9 mouse cellular contexts compared by ENCODE assay signal in the genomic region with DNA sequence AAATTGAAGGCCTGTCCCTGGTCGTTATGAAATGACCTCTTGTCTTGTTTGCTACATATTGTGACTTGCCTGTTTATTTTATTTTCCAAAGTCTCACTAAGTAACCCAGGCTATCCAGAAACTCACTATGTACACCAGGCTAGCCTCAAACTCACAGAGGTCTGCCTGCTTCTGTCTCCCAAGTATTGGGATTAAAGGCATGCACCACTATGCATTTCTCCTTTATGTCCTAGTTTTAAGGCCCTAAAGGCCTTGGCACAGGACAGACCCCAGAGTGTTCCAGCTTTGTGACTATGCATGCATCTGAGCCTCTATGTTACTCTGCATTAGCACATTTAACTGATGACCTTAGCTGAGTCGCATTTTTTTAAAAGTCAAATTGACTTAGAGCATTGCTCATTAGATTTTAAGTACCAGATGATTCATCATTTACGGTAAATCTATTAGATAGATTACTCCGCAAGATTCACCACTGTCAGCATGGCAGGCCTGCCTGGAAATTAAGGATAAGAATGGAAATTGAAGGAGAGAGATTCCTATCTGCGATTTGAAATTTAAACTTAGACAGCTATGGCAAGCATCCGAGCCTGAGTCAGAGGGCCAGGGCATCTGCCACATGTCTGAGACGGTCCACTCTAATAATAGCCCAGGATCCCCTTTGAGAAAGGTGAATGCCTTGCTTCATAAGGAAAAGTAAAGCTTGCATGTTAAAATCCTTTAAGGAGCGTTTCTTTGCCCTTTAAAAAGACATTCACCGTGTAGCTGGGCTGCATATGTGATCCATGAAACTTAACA.
DNase-seq lines count a peak whose midpoint lies in the region; ATAC-seq and TF ChIP-seq lines count a peak whose summit lies in the region.
"Had no signal": no experiment of that assay in that cellular context is flagged by ENCODE, and none has a peak within 500 bp of the region (broad histone marks: within the 10 kb centered on the region; RNA-seq: fewer than 3 reads in every experiment).

No protein-coding gene starts in this region.

- no peaks in the 10 kb centered on the region for H3K27me3 ChIP-seq in embryonic facial prominence, embryonic 12.5 days
- H3K27me3 ChIP-seq in embryonic facial prominence, embryonic 10.5 days (replicated peaks; ENCODE audit: low read depth, poor library complexity, severe bottlenecking), result no peaks in the 10 kb centered on the region
- no peaks in the 10 kb centered on the region for H3K27me3 ChIP-seq in heart, embryonic 15.5 days
- H3K27me3 ChIP-seq in neural tube, embryonic 15.5 days (replicated peaks), result no peaks in the 10 kb centered on the region

- H3K4me1 ChIP-seq in embryonic facial prominence, embryonic 12.5 days, result peaks cover 3% of the 10 kb centered on the region; the same call in 1 of the 2 replicates
- H3K4me1 ChIP-seq in embryonic facial prominence, embryonic 10.5 days, result peaks cover 7% of the 10 kb centered on the region
- H3K4me1 ChIP-seq in heart, embryonic 15.5 days (replicated peaks), result peaks cover 16% of the 10 kb centered on the region
- H3K4me1 ChIP-seq in neural tube, embryonic 15.5 days, result peaks cover 7% of the 10 kb centered on the region; the same call in 1 of the 2 replicates

- ATAC-seq in embryonic facial prominence, embryonic 12.5 days (ENCODE audit: insufficient number of reproducible peaks, insufficient read depth, low FRiP score, low TSS enrichment), result no peak
- ATAC-seq in heart, embryonic 15.5 days (replicated peaks; ENCODE audit: insufficient number of reproducible peaks, insufficient read depth, low FRiP score, low read depth), result peak; percentile 47; the same call in 1 of the 2 replicates
- no peak for ATAC-seq in neural tube, embryonic 15.5 days (ENCODE audit: low FRiP score)

- WGBS in embryonic facial prominence, embryonic 12.5 days, result 61% methylated on average over 9 of the region's 9 CpGs
- 74% methylated on average over 9 of the region's 9 CpGs for WGBS in embryonic facial prominence, embryonic 10.5 days
- 38% methylated on average over 9 of the region's 9 CpGs for WGBS in heart, embryonic 15.5 days
- 61% methylated on average over 9 of the region's 9 CpGs for WGBS in neural tube, embryonic 15.5 days

- no peak overlapping the region for H3K9ac ChIP-seq in embryonic facial prominence, embryonic 12.5 days
- H3K9ac ChIP-seq in heart, embryonic 15.5 days, result 0 out of 2 replicates have a peak overlapping the region, but pooled peaks have one; percentile 20
- no peak overlapping the region for H3K9ac ChIP-seq in neural tube, embryonic 15.5 days (replicated peaks)

- intact Hi-C loops in left cerebral cortex, adult 2 months (cut with DNase I), result no loop called here
- intact Hi-C loops in left cerebral cortex, postnatal 10 days (cut with DNase I), result no loop called here

- no peaks in the 10 kb centered on the region for H3K9me3 ChIP-seq in embryonic facial prominence, embryonic 12.5 days
- H3K9me3 ChIP-seq in embryonic facial prominence, embryonic 10.5 days, result no peaks in the 10 kb centered on the region
- no peaks in the 10 kb centered on the region for H3K9me3 ChIP-seq in heart, embryonic 15.5 days (replicated peaks)
- no peaks in the 10 kb centered on the region for H3K9me3 ChIP-seq in neural tube, embryonic 15.5 days (replicated peaks)

- H3K36me3 ChIP-seq in embryonic facial prominence, embryonic 12.5 days, result no peaks in the 10 kb centered on the region
- no peaks in the 10 kb centered on the region for H3K36me3 ChIP-seq in embryonic facial prominence, embryonic 10.5 days (replicated peaks)
- H3K36me3 ChIP-seq in heart, embryonic 15.5 days, result no peaks in the 10 kb centered on the region
- H3K36me3 ChIP-seq in neural tube, embryonic 15.5 days, result no peaks in the 10 kb centered on the region

- DNase-seq in embryonic facial prominence, embryonic 10.5 days (ENCODE audit: low spot score), result no peak
- DNase-seq in left cerebral cortex, adult 2 months (ENCODE audit: extremely low spot score in 1 of 2, low spot score in 2 of 2), result no peak
- no peak for DNase-seq in left cerebral cortex, postnatal 10 days (ENCODE audit: extremely low spot score in 1 of 2, low spot score in 2 of 2)
- no peak for DNase-seq in cerebellum, adult 9-11 months
- no peak for DNase-seq in left cerebral cortex, adult 9 months (ENCODE audit: low spot score in 2 of 2)

- H3K27ac ChIP-seq in embryonic facial prominence, embryonic 12.5 days, result peak overlapping the region; percentile 73; the same call in 1 of the 2 replicates
- H3K27ac ChIP-seq in embryonic facial prominence, embryonic 10.5 days (replicated peaks), result no peak overlapping the region
- H3K27ac ChIP-seq in left cerebral cortex, adult 2 months, result peak overlapping the region; percentile 55
- H3K27ac ChIP-seq in heart, embryonic 15.5 days, result peak overlapping the region; percentile 93
- no peak overlapping the region; the same call in 1 of the 2 replicates for H3K27ac ChIP-seq in neural tube, embryonic 15.5 days (replicated peaks)

- no peak for TF ChIP-seq CTCF in left cerebral cortex, adult 2 months (IDR thresholded peaks at IDR 0.05)

- H3K4me3 ChIP-seq in embryonic facial prominence, embryonic 12.5 days, result no peak overlapping the region
- no peak overlapping the region for H3K4me3 ChIP-seq in embryonic facial prominence, embryonic 10.5 days
- H3K4me3 ChIP-seq in left cerebral cortex, adult 2 months, result no peak overlapping the region
- peak overlapping the region; percentile 19; the same call in 1 of the 2 replicates for H3K4me3 ChIP-seq in heart, embryonic 15.5 days
- no peak overlapping the region for H3K4me3 ChIP-seq in neural tube, embryonic 15.5 days (replicated peaks)

- H3K4me2 ChIP-seq in embryonic facial prominence, embryonic 12.5 days (replicated peaks), result 0 out of 2 replicates have a peak overlapping the region, but pooled peaks have one; percentile 7
- peak overlapping the region; percentile 51 for H3K4me2 ChIP-seq in heart, embryonic 15.5 days
- peak overlapping the region; percentile 3; the same call in 1 of the 2 replicates for H3K4me2 ChIP-seq in neural tube, embryonic 15.5 days
- H3K4me2 ChIP-seq: midbrain, embryonic 11.5 days had no signal

Comparison
In these comparisons a context has a peak if more than half of its experiments do, and no peak if none do; other contexts are left out.
1. H3K27ac ChIP-seq: peak in embryonic facial prominence, embryonic 12.5 days (single experiment), left cerebral cortex, adult 2 months (single experiment) and heart, embryonic 15.5 days (single experiment); none in embryonic facial prominence, embryonic 10.5 days (single experiment) and neural tube, embryonic 15.5 days (single experiment).
2. Peak in every context shown above with its lines, with median percentiles within 50 percentile points of each other: H3K4me2 ChIP-seq.